Mouse (Mus musculus) right cerebral cortex, postnatal 10 days (tissue): ENCODE data around the gene Pde6d.
"Not testable (repeated sequence)": the region's sequence is repeated elsewhere in the genome, so short reads cannot be mapped to it uniquely, and the experiment has no call there.

ENCODE experiments used
- DNase-seq, 2 experiments: peaks; one replicate each; pipeline ENCODE4 v3.0.0; 2021; ENCODE audit warnings: low spot score in 2 of 2

Gene Pde6d

DNA sequence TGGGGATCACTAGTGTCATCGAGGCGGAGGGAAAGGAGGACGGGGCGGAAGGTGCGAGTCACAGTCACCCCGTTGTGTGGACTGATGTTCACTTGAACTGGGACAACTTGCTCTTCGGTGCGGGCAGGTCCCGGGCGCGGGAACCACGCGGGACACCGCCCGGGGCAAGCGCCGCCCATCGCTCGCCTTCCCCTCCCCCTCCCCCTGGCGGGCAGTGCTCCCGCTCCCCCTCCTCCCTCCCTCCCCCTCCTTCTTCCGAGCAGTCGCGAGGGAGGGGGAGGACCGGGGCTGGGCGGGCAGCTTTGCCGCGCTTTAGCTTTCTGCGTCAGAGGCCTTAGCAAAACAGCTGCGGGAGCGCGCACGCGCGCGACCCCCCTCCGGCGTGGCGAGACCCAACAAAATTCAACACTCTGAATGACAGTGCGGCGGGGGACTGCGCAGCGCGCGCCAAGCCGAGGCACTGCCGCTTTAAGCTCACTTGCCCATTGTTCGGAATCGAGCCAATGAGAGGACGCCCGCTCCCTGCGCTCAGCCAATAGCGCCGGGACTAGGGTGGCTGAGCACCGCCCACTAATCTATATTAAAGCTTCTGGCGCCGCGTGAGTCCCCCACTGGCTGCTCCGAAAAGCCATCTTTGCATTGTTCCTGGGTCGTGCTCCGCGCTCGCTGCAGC is 56.2 kb downstream of the Pde6d start, which contains the start of gene Ptma:
Gene Ptma, plus strand, starts transcription at position 611 of the 673 bp plus-strand sequence.
- DNase-seq, result peak; percentile 100

DNA sequence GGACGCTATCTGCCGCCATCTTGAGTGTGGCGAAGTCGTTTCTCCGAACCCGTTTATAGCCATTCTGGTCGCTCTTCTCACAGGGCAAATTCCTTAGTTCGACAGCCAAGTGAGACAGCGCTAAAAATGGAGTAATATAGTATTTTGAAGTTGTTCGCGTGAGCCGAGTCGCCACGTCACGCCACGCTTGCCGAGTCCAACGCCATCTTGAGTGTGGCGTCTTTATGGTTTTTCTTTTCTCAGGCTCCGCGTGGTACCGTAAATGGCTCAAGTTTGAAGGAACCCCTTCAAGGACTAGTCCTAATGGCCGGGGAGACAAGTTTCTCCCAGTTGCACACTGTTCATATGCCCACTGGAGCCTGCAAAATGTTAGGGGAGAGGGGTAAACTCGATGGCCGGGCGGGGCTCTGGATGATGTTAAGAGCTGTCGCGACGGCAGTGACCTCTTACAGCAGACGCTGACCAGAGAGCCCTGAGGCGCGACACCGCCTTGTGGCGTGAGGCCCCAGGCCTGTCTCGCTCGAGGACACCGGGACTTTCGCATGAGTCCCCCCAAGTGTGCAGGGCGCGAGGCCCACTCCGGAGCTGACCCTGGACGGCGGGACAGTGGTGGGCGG is 56.8 kb downstream of the Pde6d start:
- no peak for DNase-seq

DNA sequence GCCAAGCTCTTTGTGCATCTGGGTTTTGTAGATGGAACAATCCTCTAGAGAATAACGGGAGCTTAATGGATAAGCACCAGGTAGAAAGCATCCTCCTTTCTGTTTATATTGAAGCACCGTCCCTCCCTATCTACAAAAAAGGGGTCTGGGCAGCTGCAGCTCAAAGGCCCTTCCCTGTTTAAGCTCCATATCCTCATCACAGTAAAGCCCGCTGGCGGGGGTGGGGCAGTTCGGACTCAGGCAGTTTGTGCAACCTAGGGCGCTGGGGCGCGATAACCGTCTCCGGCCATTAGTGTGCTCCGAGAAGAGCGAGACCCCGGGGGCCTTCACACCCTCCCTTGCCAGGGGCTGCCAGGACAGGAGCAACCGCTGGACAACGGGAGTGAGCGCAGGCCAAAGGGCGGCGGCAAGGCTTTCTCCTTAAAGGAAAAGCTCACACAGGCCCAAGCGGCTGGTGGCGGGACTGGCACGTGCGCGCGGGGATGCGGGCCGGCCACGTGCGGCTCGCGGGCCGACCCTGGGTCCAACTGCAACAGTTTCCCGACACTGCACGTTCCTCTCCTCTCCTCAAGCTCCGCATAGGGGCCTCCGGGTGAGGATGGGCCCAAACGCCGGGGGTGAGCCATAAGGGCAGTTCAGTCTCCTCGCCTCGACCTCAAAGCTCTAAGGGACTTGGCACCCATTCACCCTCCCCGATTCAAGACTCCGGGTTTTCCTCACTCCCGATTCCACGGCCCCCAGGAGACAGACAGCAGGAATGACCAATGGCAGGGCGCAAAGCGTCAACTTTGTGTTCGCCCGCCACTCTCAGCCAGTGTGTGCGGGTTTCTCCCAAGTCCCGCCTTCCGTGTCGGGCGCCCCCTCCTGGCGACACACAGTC is 57.6 kb downstream of the Pde6d start:
- peak; percentile 100 for DNase-seq

DNA sequence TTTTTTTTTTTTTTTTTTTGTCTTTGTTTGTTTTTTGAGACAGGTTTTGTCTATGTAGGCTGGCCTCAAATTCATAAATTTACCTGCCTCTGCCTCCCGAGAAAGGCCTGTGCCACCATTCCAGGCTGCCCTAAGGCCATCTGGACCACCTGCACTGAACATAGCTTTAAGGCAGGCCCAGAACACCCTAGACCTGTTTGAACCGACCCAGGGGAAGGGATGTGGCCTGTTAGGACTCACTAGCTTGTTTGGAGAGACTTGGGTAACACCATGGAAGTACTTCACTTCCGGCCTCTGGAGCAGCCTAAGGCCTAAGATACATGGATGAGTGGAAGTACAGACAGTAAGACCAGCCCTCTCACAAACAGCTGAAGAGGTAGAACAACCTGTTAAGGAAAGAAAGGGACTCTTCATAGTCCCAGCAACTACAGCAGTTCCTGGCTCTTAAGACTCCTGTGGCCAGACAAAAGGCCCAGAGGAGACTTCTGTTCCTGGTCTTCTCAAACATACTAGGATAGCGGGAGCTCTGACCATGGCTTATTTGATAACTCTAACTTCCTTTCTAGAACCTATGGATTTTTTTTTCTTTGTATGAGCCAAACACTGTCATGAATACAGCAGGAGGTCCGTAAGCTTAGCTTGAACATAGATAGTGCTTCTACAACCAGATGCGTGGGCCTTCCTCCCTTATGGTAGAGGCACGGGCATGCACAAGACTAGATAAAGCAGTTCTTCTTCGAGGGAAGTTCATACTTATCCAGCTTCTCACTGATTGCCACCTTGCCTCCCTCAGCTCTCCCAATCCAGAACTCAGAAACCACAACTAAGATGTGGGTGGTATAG is 58.4 kb downstream of the Pde6d start:
- no peak for DNase-seq

DNA sequence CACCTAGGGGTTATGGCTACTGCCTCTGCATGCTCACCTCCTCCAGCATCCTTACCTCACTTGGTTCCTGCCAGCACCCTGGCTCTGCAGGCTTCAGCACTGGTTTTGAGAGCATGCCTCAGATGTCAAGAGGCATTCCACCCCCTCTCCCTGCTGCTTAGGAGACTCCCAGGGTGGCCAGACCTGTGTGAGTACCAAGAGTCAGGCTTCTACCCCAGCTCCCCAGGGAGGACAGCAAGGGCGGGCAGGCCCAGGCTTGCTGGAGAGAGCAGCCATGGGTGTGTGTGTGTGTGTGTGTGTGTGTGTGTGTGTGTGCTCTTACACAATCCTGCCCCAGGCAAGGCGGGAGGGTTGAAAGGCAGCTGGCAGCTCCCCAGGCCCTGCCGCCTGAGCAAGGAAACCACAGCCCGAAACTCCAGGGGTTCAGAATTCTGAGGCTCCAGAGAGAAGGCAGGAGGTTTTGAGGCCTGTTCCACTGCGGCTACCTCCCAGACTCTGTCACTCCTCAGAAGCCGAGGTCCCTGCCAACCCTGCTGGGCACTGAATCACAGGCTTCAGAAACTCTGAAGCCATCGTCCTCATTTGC is 60.0 kb downstream of the Pde6d start:
- DNase-seq, result peak; percentile 43 to 46

DNA sequence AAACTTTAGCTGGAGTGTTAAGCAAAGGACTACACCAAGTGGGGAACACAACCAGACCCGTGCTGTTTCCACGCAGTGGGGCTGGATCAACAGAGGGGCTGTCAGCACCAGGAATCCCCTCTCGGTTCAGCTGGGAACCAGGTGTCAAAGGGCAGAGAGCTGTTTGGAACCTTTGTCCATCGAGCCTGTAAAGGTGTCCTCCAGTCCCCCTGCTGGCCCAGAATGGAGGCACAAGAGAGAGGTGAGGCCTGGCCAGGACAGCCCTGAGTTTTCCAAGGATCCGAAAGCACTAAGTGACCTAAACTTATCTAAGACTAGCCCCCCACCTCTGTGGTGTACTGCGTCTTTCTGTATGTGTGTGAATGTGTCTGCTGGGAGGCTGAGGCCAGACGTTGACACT is 62.1 kb downstream of the Pde6d start:
- DNase-seq, result no peak

DNA sequence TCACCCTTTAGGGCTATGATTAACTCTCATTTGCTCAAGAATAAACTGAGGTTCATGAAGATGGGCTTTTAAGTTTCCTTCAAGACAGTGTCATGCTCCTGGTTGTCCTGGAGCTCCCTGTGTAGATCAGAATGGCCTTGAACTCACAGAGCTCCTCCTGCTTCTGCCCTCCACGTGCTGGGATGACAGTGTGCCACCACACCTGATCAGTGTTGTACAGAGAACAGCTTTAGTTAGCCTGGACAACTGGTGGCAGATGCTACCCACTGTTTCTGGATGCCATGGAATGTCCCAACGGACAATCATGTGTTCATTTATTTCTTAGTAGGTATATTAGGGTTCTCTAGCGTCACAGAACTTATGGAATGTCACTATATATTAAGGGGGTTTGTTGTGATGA is 65.4 kb downstream of the Pde6d start:
- DNase-seq, result no peak

DNA sequence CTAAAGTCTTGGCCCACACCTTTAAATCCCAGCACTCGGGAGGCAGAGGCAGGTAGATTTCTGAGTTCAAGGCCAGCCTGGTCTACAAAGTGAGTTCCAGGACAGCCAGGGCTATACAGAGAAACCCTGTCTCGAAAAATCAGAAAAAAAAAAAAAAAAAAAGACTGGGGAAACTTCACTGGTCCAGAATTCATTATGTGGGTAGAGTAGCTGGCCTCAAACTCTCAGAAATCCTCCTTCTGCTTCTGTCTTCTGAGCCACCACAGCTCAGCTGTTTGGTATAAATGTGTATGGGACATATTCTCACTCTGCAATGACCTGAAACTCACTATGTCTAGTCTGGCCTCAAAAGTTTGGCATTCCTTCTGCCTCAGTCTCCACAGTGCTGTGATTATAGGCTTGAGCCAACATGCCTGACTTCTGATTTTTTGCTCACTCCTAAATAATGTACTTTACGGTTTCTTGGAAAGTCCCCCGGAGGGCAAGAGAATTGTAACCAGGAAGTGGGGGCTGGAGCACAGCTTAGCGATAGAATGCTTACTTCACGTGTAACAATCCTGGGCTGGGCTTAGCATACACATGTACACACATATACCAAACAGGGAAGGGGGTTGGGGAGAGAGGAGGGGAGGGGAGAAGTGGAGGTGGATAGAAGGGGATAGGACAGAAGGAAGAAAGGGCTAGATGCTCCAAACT is 66.6 kb downstream of the Pde6d start:
- DNase-seq, result no peak

DNA sequence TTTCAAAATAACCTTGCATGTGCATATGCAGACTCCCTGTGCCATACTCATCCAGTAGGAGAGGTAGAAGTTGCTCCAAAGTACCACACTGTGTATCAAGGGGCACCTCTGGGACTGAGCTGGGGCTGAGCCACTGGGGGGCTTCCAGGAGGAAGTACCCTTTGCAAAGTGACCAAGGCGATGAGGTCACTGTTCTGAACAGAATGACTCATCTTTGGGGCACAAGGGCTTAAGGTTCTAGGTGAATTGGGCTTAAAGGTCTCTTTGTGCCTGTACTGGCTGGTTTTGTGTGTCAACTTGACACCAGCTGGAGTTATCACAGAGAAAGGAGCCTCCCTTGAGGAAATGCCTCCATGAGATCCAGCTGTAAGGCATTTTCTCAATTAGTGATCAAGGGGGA is 69.4 kb downstream of the Pde6d start:
- DNase-seq, result not testable (repeated sequence)

DNA sequence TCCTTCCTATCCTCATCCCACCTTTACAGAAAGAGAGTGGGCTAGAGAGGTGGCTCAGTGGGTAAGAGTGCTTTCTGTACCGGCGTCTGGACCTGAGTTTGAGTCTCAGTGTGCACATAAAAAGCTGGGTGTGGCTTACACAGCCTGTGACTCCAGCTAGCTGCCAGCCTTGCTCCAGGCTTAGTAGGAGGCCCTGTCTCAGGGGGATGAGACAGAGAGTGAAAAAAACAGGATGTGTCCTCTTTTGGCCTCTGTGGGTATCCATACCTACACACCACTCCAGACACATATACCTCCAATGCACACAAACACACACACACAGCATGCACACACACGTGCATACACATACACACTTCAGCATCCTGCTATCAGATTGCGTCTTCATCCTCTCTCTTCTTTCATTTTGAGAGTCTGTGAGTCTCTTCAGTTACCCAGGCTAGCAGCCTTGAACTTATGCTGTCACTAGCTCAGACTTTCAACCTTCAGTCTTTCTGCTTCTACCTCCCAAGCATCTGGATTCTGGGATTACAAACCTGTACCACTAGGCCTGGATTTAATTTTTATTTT is 70.2 kb downstream of the Pde6d start:
- DNase-seq, result no peak

DNA sequence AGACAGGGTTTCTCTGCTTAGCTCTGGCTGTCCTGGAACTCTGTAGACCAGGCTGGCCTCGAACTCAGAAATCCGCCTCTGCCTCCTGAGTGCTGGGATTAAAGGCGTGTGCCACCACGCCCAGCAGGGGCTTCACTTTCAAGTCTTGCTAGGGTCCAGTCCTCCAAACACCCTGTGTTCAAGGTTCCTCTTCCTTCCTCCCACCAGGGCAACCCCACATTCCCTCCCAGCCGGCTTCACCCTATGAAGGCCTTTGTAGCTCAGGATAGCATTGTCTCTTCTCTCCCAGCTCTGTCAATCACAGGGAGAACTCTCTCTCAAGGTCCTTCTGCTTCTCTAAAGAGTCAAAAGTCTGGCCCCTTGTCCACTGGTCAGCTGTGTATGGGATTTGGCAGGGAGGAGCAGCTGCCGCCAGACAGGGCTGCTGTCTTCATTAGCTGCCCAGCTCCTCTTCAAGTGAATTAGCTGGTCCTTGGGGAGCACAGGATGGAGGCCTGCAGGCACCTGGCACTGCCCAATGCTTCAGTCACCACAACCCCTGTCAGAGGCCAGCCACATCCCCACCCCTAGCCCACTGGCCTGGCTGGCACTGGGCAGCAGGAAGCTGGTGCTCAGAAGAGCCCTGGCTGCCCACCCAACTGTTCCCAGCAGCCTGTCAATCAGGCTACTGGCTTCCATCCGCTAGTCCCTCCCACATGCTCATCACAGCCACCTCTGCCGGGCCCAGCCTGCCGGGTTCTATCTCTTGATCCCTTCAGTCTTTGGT is 71.6 kb downstream of the Pde6d start:
- DNase-seq, result no peak

DNA sequence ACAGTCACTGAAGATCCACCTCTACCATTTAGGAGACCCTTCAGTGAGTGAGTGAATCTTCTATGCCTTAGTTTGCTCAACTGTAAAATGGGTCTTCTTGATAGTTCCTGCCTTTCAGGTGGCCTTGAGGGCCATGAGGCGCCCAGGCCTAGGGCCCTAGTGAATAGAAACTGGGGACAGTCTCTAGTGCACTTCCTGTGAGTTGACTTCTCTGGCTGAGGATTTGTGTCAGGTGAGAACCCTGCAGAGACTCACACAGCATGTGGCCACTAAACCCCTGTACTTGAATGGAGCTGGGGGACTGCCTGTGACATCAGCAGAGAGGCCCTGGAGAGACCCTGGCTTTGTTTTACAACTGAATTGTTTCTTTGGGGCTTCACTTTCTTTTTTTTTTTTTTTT is 72.2 kb downstream of the Pde6d start:
- no peak for DNase-seq

DNA sequence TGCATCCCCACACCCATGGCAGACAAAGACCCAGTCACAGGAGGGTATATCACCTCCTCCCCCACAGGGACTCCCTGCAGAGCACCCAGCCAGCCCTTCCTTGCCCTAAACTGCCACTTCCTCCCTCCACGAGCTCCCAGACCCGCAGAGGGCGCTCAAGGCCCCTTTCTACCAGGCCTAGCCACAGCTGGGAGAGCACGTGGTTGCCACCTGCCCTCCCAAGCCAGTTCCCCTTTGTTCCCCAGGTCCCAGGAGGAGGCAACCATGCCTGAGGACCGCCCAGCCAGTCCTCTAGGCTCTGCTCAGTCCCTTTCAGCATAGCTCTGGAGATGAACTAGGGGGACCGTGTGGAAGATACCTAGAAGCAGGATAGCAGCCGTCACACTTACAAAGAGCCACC is 73.0 kb downstream of the Pde6d start:
- peak; percentile 81 to 87 for DNase-seq

DNA sequence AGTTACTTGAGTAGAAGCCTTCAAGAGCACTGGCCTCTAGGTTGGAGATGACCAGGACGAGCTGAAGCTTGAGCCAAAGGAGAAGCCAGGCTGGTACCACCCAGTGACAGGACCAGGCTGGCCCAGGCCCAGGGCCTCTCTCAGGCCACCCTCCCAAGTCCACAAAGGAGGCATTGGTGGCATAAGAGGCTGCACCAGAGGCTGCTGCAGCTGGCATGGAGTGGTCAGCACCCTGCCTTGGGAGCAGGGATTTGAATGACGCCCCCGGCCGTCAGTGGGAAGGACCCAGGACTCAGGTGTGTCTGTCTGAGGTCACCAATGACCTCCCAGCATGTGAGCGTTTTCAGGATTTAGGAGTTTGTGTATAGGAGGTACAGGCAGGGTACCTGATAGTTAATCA is 74.6 kb downstream of the Pde6d start:
- DNase-seq, result no peak

DNA sequence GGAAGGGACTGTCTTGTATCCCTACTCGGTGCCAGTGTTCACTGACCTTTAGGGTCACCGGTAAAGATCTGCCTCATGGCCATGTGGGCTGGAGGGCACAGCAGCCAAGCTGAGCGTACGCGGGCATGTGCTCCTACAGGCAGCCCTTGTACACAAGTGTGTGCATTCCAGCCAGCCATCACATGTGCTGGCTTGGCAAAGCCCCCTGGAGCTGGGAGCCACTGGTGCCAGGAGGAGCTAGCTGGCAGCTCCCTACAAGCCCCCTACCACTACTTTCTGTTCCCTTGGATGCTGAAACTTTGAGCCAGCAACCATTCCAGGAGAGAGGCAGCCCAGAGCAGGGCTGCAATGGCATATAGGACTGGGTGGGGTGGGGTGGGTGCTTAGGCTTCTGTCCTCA is 76.0 kb downstream of the Pde6d start:
- peak in 1 of 2 experiments; percentile 58 for DNase-seq

DNA sequence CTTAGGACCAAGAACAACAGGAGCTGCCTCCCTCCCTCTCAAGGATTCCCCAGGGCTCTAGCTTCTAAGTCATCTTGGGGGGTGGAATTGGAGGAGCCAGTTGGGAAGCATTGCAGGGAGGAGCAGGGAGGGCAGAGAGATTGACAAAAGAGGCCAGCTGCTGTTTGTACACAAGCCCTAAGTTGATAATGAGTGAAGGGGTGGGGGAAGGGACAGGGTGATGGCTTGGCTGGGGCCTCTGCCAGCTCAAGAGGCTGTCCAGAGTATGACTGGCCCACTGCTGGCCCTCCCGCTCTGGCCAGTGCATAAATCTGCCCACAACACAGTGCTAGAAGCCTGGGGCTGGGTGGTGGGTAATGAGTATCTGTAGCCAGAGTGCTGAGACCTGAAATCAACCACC is 77.0 kb downstream of the Pde6d start:
- peak in 1 of 2 experiments; percentile 55 for DNase-seq

DNA sequence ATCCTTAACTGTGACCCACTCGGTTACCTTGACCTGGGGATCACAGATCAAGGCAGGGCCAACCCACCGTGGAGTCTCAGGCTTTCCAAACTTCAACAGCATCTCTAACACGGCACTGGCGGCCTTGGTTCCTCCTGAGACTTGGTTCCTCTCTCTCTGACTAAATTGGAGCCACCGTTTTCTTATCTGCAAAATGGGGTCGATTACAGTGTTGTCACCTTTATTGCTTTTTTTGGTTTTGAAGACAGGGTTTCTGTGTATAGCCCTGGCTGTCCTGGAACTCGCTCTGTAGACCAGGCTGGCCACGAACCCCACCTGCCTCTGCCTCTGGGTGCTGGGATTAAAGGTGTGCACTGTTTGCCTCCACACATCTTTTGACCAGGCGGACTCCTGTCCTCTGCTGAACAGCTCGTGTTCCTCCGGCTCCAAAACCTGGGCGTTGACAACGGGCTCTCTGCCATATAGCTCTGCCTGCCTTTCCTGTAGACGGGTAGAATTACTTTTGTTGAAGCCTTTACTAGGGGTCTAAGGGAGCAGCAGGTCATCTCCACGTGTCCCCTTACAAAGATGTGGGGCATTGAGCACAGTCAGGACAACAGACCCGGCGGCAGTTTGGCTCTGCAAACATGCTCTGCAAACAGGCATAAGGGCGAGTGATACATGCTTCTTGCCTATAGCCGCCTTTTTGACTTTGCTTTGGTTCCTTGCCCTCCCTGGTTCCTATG is 77.6 kb downstream of the Pde6d start:
- DNase-seq, result peak; percentile 46 to 47

DNA sequence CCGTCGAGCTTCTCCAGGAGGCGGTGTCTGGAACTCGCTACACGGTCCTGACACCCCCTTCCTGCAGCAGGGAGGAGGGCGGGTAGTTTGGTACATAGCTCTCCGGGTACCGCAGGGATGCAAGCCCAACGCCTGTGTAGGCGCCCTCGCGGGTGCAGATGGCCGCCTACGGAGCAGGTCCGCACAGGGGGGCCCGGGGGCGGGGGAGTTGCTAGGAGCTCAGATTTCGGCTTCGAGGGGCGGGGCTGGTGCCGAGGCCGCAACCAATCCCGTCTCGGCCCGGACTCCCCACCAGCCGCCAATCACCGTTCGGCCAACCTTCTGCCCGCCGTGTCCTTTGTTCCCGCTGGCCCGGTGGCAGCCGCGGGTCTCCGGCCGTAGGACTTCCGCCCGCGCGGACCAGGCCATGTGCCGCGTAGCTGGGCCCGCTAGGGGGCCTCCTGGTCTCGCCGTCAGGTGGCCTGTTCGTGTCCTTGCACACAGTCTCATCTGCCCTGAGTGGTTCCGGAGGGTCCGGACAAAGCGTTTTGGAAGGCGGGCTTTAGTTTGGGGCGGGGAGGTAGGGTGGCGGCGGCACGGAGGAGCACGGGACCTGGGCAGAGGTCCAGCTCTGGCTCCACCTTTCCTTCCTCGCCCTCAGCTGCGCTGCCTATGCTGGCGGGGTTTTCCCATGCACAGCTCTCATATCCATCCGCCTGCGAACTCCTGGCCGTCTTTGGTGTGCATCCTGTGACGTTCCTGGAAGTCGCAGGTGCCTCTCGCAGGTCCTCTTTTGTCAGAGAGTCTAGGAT is 78.3 kb downstream of the Pde6d start:
- DNase-seq, result peak; percentile 96 to 97
